Mouse (Mus musculus) lung, postnatal 0 days (tissue): ENCODE data around the gene Loxl3.

ENCODE experiments used
- CTCF ChIP-seq: IDR thresholded peaks from 2 replicates; pipeline ENCODE4 v1.5.1; 2016; ENCODE audit warnings: antibody characterized with exemption, mild to moderate bottlenecking
- EP300 ChIP-seq: IDR thresholded peaks from 2 replicates; pipeline ENCODE4 v1.6.1; 2016; ENCODE audit warnings: antibody characterized with exemption, mild to moderate bottlenecking, control low read depth

DNA sequence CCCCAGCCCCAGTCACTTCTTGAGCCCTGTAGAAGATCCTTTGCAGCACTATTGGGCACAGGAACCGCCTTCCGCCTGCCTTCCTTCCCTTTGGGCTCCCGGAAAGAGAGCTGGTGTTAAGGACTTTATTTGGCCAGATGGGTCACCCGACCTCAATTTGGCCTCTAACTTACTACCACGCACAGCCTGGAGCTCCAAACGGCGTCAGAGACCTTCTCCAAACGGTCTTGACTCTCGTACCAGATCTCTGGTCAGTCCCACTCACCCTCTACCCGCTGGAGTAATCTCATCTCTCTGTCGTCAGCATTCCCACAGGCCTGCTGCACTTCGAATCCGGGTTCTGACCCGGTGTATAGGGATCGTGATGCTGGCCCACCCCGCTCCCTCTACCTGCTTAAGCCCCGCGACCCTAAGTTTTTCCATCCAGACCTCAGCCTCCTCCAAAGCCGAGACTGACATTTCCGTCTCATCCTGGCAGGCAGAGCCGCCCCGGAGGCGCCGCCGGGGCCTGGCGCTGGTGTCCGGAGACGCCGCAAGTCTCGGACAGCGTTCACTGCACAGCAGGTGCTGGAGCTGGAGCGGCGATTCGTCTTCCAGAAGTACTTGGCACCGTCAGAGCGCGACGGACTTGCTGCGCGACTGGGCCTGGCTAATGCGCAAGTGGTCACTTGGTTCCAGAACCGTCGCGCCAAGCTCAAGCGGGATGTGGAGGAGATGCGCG is 53.4 kb downstream of the Loxl3 start:
- TF ChIP-seq CTCF (no peak), EP300 (no peak)
